Mouse (Mus musculus): ENCODE measurements around the gene Pla2r1.

Pla2r1 gene

GRCm38 (mm10) chr2:60503991-60504390 lies 49.1 kb downstream of the Pla2r1 start:
- DNase-seq (ENCODE audit: low read depth, low spot score): no peak

- no peak for DNase-seq (ENCODE audit: low read depth, low spot score)
These were observed 52.5 kb downstream of the Pla2r1 start for GRCm38 (mm10) chr2:60500583-60501116.

DNA sequence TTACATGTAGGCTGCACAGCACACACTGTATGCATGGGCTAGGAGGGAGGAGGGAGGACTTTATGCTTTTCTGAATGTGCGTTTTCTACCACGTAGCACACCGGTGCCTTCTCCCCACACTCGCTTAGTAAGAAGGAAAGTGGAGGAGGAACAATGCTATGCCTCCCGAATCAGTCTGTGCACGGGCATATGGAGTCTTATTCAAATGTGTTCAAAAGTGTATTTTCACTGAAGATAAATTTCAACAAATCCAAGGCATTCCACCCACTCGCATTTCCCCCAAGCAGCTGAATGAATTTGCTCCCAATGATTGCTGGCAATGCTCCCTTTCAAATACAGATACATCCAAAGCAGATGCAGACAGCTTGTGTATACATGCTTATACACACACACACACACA lies 73.2 kb downstream of the Pla2r1 start:
- no peak for DNase-seq (ENCODE audit: low read depth, low spot score)

GRCm38 (mm10) chr2:60478778-60479177 lies 74.3 kb downstream of the Pla2r1 start:
- no peak for DNase-seq (ENCODE audit: low read depth, low spot score)

GRCm38 (mm10) chr2:60468901-60469770 lies 84.0 kb downstream of the Pla2r1 start:
- no peak for DNase-seq (ENCODE audit: low read depth, low spot score)

GRCm38 (mm10) chr2:60452376-60452775 lies 100.7 kb downstream of the Pla2r1 start:
- DNase-seq (ENCODE audit: low read depth, low spot score): no peak

DNA sequence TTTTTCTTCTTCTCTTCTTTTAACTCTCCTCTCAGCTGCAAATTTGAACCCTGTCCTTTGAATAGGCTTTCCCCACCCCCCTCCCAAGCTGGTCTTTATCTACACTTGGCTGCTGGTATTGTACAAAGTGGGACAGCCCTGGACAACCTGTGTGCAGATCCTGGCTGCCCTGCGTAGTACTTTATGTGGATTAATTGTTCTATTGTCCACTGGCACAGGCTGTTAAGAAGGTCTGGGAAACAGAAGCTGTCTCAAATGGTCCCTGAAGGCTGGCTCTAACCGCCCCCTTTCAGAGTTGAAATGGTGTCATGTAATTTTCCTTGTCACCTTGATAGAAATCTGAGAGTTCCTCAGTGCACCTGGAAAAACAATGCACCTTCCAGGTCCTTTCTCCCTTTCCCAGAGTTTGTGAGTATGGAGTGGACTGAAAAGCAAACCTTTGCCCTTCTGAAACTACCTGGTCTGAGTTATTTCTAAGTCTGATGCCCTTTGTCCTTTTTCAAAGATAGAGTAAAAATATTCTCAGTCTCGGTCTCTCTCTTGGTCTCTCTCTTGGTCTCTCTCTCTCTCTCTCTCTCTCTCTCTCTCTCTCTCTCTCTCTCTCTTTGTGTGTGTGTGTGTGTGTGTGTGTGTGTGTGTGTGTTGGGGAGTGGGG lies 101.9 kb downstream of the Pla2r1 start:
- no peak for DNase-seq (ENCODE audit: low read depth, low spot score)

- DNase-seq (ENCODE audit: low read depth, low spot score): no peak
These were observed 103.4 kb downstream of the Pla2r1 start for GRCm38 (mm10) chr2:60449732-60450131.

DNA sequence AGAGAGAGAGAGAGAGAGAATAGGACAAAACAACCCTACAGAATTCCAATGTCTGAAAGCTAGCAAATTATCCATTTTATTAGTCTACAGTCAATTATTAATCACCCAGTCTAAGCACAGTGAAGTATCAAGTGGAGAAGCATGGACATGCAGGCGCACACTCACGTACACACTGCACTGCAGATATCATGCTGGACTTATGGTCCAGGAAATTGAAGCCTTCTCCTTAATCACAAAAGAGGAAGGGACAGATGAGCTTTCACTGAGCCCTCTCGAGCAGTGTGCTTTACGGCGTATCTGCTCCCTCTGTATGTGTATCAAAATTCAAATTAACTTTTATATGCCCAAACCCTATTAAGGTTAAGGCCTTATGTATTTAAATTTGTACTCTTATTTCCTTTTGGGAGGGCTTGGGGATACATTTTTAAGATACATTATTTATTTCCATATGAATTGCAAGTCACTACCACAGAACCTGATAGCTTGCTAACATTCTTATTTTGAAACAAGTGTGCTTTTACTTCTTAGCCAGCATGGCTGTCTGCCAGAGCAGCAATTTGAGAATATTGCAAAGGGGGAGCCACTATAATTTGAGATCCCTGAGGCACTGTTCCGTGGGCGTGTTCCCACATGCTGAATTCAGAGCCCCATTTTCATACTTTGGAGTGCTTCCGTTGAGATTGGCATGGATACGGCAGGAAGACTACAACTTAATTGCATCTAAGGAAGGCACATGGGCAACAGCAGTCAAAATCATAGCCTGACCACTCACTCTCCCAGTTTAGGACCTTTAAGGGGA lies 108.2 kb downstream of the Pla2r1 start:
- peak; percentile 43 for DNase-seq (ENCODE audit: low read depth, low spot score)

GRCm38 (mm10) chr2:60443279-60443678 lies 109.8 kb downstream of the Pla2r1 start:
- DNase-seq (ENCODE audit: low read depth, low spot score): no peak

GRCm38 (mm10) chr2:60441875-60442274 lies 111.2 kb downstream of the Pla2r1 start:
- DNase-seq (ENCODE audit: low read depth, low spot score): no peak

DNA sequence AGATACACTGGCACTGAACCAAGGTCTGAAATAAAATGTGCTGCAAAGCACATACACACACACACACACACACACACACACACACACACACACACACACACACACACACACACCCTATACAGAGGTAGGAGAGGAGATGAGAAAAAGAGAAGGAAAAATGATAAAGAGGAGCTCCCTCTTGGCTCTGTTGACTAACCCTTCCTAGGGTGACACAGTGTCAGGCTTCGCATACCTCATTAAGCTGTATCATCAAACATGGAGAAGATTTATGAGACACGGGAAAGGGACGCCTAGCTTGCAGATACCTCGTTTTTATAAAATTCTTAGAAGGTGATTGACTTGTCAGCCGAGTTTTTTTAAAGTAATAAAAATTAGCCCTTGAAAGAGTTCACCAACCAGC lies 116.3 kb downstream of the Pla2r1 start:
- no peak for DNase-seq (ENCODE audit: low read depth, low spot score)

DNA sequence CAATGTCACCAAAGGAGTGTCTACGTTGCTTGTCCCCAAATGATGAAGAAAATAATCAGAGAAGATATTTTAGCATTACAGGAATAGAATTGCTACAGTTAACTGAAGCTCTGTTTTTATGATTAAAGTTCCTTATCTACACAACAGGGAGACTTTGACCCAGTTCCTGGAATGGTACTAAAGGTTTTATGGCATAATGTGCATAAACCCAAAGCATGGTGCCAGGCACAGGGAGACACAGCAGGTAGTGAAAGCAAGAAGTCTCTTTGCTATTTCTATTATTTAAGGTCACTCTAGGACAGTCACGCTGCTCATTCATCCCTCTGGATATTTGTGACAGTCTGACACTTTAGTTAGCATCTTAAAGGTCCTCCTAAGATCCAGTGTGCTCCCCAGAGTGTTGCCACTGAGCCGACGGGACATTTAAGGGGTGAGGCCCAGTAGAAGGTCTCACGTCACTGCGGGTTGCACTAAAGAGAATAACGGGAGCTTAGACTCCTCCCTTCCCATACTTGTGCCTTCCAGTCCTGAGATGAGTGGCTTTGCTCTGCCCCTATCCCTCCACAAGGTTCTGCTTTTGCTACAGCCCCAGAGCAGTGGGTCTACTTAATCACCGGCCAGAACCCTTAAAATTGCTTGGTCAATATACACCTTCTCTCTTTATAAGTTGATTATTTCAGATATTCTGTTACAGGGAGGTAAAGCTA lies 122.6 kb downstream of the Pla2r1 start:
- no peak for DNase-seq (ENCODE audit: low read depth, low spot score)

DNA sequence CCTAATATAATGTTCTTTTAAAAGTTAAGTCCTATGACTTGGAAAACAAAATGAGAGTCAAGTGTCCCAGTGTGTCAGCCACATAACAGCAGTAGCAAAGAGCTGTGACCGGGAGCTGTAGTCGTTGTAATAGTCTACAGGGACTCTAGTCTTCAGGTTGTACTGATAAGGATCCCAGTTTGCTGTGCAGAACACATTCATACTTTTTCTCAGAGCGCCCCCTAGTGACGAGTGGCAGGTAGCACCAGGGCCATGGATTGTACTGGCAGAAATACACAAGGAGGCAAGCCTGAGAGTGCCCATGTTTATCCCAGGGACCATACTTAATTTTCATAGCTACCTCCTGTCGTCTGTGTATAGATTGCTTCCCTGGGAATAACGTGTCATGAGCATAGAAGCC lies 135.0 kb downstream of the Pla2r1 start:
- DNase-seq (ENCODE audit: low read depth, low spot score): peak; percentile 78

DNA sequence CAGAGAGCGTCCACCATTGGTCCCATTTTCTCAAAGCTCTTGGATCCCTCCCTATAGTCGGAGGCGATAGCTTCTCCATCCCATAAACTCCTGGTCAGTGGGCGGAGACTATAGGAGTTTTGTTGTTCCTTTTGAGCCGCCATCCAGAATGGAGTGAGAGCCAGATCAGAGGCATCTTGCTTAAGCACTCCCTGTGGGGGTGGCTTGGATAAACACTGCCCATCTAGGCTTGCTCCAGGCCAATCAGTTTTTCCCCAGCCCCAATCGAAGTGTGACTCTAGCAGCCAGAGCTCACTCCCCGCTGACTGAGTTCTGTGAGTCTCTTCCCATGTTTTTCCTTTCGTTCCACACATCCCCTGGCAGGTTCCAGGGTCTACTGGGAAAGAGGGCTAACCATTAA lies 138.8 kb downstream of the Pla2r1 start:
- DNase-seq (ENCODE audit: low read depth, low spot score): no peak

- DNase-seq (ENCODE audit: low read depth, low spot score): no peak
These were observed 140.0 kb downstream of the Pla2r1 start for GRCm38 (mm10) chr2:60413006-60413650.

DNA sequence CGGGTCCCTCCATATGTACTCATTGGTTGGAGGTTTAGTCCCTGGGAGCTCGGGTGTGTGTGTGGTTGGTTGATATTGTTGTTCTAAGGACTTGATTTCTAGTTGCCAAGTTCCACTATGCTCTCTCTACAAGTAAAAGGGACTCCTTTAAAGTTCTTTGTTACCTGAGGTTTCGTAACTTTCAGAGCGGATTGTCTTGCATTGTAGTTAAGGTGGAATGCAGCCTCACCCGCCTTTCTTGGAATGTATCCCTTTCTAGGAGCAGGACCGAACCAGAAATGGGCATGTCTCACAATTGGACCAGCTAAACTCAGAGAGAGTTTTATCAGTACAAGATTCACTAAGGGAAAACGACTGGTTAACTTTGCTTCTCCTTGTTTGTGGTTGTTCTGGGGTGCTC lies 141.9 kb downstream of the Pla2r1 start:
- no peak for DNase-seq (ENCODE audit: low read depth, low spot score)

DNA sequence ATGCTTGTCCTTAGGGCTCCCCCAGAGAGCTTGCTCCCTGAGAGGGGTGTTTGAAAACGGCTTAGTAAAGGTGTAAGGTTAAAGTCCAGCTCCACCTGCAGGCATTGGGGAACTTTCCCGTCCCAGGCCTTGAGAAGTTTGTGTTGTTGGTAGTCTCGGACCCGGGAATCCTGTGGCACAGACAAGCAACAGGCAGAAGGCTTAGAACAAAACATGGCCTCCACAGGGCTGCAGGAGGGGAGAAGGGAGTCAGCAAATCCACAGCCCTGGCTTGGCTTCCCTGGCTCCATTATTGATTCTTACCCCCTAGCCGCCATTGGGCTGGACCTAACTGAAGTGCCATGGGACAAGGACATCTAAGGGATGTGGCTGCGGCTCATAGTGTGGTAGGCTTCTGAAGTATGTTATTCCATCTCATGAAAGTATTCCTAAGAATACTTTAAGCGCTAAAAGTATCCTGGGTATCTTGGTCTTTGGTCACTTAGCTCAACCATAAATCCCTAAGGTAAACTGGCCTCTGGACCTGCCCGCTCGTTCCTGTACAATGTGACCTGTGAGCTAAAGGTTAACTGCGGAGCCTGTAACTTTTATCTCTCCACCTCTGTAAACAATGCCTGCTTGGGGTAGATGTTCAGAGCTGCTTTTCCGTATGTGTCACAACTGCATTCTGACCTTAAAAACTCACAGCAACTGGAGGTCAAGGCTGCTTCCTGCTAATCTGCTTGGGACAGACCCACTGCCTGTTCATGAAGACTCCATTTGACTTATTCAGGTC lies 142.9 kb downstream of the Pla2r1 start:
- DNase-seq (ENCODE audit: low read depth, low spot score): no peak

- no peak for DNase-seq (ENCODE audit: low read depth, low spot score)
These were observed 143.9 kb downstream of the Pla2r1 start for GRCm38 (mm10) chr2:60409194-60409593.

- no peak for DNase-seq (ENCODE audit: low read depth, low spot score)
These were observed 145.7 kb downstream of the Pla2r1 start for GRCm38 (mm10) chr2:60407387-60407786.

Measured in forelimb bud, embryonic 11.5 days (tissue).